Mouse (Mus musculus) erythroblast, adult 5-6 weeks (primary cell): ENCODE results near the gene Cntnap3. TPM values are rescaled to one million over a fixed set of nuclear protein-coding genes. Genes with fewer than 3 reads are reported as not detected.
"Not testable (repeated sequence)": the region's sequence is repeated elsewhere in the genome, so short reads cannot be mapped to it uniquely, and the experiment has no call there.

Experiments used
- ATAC-seq: replicated peaks from 2 replicates; pipeline ENCODE4 v1.8.0; 2016; ENCODE audit warnings: moderate number of reproducible peaks, mild to moderate bottlenecking, moderate TSS enrichment, inconsistent platforms; ENCODE audit not compliant: poor library complexity, low FRiP score, severe bottlenecking
- total RNA-seq, 2 experiments: library from RNA; stranded (forward) in 1 of 2; stranded (reverse) in 1 of 2; fragments of 150-400 nt in 1 of 2; fragments of 200-764, 138-1000 nt in 1 of 2; gene quantifications; 2 replicates each; pipeline versions ENCODE4 v1.2.3 to v1.2.4; 2015 to 2017; ENCODE audit warnings: low replicate concordance in 2 of 2

Gene Cntnap3
- total RNA-seq (2015; ENCODE audit: low replicate concordance) (not detected in 2 replicates), total RNA-seq (2017; ENCODE audit: low replicate concordance) (not detected in 2 replicates)

GRCm38 (mm10) chr13:64903585-64904208 is at the start of gene Cntnap3:
TSS of gene Cntnap3 (minus strand) at chr13:64903955.
- ATAC-seq, result no peak

DNA sequence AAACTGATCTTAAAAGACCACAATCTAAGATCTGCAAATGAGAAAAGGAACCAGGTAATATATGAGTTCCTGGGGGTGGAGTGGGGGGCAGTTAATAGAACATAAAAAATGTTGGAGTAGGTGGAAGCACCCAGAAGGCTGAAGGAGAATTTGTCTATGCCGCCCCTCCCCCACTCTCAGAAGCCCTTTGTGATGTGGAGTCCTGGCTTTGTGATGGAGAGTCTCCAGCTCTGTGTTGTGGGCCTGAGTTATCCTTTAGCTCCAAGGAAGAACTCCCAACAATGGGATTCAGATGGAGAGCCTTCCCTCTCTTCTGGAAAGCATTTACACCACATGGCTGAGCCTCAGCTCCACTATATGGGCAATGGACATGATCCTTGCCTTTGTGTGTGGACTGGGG is 13.4 kb upstream of the Cntnap3 start, which contains the start of gene Spata31:
Gene Spata31 (plus strand): TSS at position 216 of the 400 bp plus-strand sequence.
- ATAC-seq, result no peak

- no peak for ATAC-seq
Measured at GRCm38 (mm10) chr13:64903132-64903531, 623 bp downstream of the Cntnap3 start.

- ATAC-seq, result no peak
Measured at GRCm38 (mm10) chr13:64865397-64865796, 38.4 kb downstream of the Cntnap3 start.

GRCm38 (mm10) chr13:64824856-64825255 is 78.9 kb downstream of the Cntnap3 start:
- not testable (repeated sequence) for ATAC-seq

DNA sequence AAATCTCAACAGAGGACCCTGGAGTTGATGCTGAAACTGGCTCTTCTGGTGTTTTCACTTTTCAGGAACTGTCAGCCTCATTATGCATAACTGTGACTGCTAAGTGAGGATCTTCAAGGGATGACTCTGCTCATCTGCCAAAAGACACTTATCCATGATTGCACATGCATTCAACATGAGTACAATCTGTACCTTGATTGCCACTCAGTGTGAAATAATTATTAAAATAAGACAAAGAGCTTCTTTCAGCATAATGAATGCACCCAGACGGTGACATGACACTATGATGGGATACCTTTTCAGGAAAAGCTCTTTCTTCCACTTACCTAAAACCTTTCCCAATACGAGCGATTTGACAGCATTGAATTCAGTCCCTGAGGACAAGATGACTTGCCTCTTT is 158.4 kb downstream of the Cntnap3 start:
- ATAC-seq, result no peak

DNA sequence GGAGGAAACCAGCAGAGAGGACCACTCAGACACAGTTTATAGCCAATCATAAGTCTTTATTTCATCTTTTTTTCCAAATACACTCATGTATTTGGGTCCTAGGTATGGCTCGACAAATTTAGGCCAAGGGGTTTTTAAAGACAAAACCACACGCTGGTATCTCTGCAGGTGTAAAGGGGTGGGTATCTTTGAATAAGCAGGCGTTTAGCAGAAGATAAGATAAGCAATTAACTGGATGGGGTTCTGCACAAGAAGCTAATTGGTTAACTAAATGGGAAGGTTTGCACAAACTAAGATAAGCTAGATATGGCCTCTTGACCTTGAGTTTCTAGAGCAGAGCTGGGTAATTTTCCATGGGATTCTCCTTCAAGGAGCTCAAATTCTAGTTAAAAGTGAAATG is 171.5 kb downstream of the Cntnap3 start:
- no peak for ATAC-seq

GRCm38 (mm10) chr13:64716791-64717190 is 187.0 kb downstream of the Cntnap3 start:
- no peak for ATAC-seq

GRCm38 (mm10) chr13:64692463-64692862 is 211.3 kb downstream of the Cntnap3 start:
- no peak for ATAC-seq

Other genes starting within 250 kb of the Cntnap3 start
- not detected in 2 replicates for gene Spata31, start 13.5 kb upstream of the Cntnap3 start, total RNA-seq (2015; ENCODE audit: low replicate concordance)
- gene Spata31, start 13.5 kb upstream of the Cntnap3 start, total RNA-seq (2017; ENCODE audit: low replicate concordance), result 0.84 TPM in 1 of 2 replicates, not detected in the other
- gene Spata31d1c, start 129.1 kb upstream of the Cntnap3 start, total RNA-seq (2015; ENCODE audit: low replicate concordance), result not detected in 2 replicates
- gene Spata31d1c, start 129.1 kb upstream of the Cntnap3 start, total RNA-seq (2017; ENCODE audit: low replicate concordance), result not detected in 2 replicates
- gene Prss47, start 148.8 kb upstream of the Cntnap3 start, total RNA-seq (2015; ENCODE audit: low replicate concordance), result not detected in 2 replicates
- not detected in 2 replicates for gene Prss47, start 148.8 kb upstream of the Cntnap3 start, total RNA-seq (2017; ENCODE audit: low replicate concordance)
- 33.2 and 40.0 TPM in 2 replicates for gene Mfsd14b, start 209.0 kb upstream of the Cntnap3 start, total RNA-seq (2015; ENCODE audit: low replicate concordance)
- gene Mfsd14b, start 209.0 kb upstream of the Cntnap3 start, total RNA-seq (2017; ENCODE audit: low replicate concordance), result 35.5 and 43.9 TPM in 2 replicates
- not detected in 2 replicates for gene Olfr465-ps1, start 234.1 kb upstream of the Cntnap3 start, total RNA-seq (2015; ENCODE audit: low replicate concordance)
- not detected in 2 replicates for gene Olfr465-ps1, start 234.1 kb upstream of the Cntnap3 start, total RNA-seq (2017; ENCODE audit: low replicate concordance)
- gene Olfr466, start 246.3 kb upstream of the Cntnap3 start, total RNA-seq (2015; ENCODE audit: low replicate concordance), result not detected in 2 replicates
- gene Olfr466, start 246.3 kb upstream of the Cntnap3 start, total RNA-seq (2017; ENCODE audit: low replicate concordance), result 0.28 TPM in 1 of 2 replicates, not detected in the other